Mouse (Mus musculus) midbrain, postnatal 0 days (tissue): ENCODE measurements around the gene Cipc. TPM values are rescaled to one million over a fixed set of nuclear protein-coding genes. Genes with fewer than 3 reads are reported as not detected.

Experiments
- ATAC-seq: fragments of 200-750 bp; cut with Nextera tagmentation; 2 replicates; pipeline ENCODE4 v1.8.0; 2017; ENCODE audit warnings: moderate number of reproducible peaks, mild to moderate bottlenecking, moderate TSS enrichment, moderate library complexity; ENCODE audit not compliant: low FRiP score
- DNase-seq: peaks from one replicate; pipeline ENCODE4 v3.0.0-alpha.2; 2015; ENCODE audit warnings: low spot score
- H3K27ac ChIP-seq: fragments of 300-500 bp; sonication (generic); 2 replicates; pipeline ENCODE4 v1.5.1; 2014; ENCODE audit warnings: low read depth, mild to moderate bottlenecking, low read length, mixed read lengths
- H3K27me3 ChIP-seq: fragments of 300-500 bp; sonication (generic); 2 replicates; pipeline ENCODE4 v1.6.1; 2014; ENCODE audit warnings: low read length, control low read depth, mixed read lengths; ENCODE audit not compliant: insufficient read depth
- H3K36me3 ChIP-seq: fragments of 300-500 bp; sonication (generic); 2 replicates; pipeline ENCODE4 v1.6.1; 2014; ENCODE audit warnings: low read length, control low read depth, mixed read lengths; ENCODE audit not compliant: insufficient read depth
- H3K4me1 ChIP-seq: fragments of 300-500 bp; sonication (generic); 2 replicates; pipeline ENCODE4 v1.6.1; 2014; ENCODE audit warnings: mild to moderate bottlenecking, control low read depth, antibody characterized with exemption, low read length, mixed read lengths; ENCODE audit not compliant: insufficient read depth
- H3K4me2 ChIP-seq: fragments of 300-500 bp; sonication (generic); 2 replicates; pipeline ENCODE4 v1.6.1; 2014; ENCODE audit warnings: low read depth, mild to moderate bottlenecking, low read length, mixed read lengths; ENCODE audit not compliant: poor library complexity, severe bottlenecking
- H3K4me3 ChIP-seq: fragments of 300-500 bp; sonication (generic); 2 replicates; pipeline ENCODE4 v1.5.1; 2014; ENCODE audit warnings: low read depth, mild to moderate bottlenecking, low read length, moderate library complexity
- H3K9ac ChIP-seq: fragments of 300-500 bp; sonication (generic); replicated peaks from 2 replicates; pipeline ENCODE4 v1.6.1; 2014; ENCODE audit warnings: mild to moderate bottlenecking, low read length, moderate library complexity, mixed read lengths; ENCODE audit not compliant: poor library complexity, severe bottlenecking
- H3K9me3 ChIP-seq: fragments of 300-500 bp; sonication (generic); 2 replicates; pipeline ENCODE4 v1.6.1; 2016; ENCODE audit warnings: low read length, control low read depth
- CTCF ChIP-seq: IDR thresholded peaks from 2 replicates; pipeline ENCODE4 v1.5.1; 2016; ENCODE audit warnings: antibody characterized with exemption, mild to moderate bottlenecking
- WGBS: fragments of 180-500 bp; shearing (Covaris S2); extraction: QIAGEN DNeasy Blood & Tissue Kit; methylation state at CpG from one replicate; pipeline ENCODE4 v1.1.7; 2014; 5-methylcytosine and 5-hydroxymethylcytosine counted together
- polyA plus RNA-seq: library from polyadenylated mRNA; unstranded; fragments of >200 nt; fragmentation: Nextera tagmentation; extraction: Ambion mirVana; gene quantifications from 2 replicates; pipeline ENCODE4 v1.2.1, GENCODE M21; 2015
- total RNA-seq: library from RNA; depleted of rRNA; stranded (reverse); fragments of >200 nt; gene quantifications from 2 replicates; pipeline ENCODE4 v1.2.3, GENCODE M21; 2014

Gene Cipc
- total and polyA plus RNA-seq, 2 experiments from 2014 or later, result 34.6 to 77.5 TPM

DNA sequence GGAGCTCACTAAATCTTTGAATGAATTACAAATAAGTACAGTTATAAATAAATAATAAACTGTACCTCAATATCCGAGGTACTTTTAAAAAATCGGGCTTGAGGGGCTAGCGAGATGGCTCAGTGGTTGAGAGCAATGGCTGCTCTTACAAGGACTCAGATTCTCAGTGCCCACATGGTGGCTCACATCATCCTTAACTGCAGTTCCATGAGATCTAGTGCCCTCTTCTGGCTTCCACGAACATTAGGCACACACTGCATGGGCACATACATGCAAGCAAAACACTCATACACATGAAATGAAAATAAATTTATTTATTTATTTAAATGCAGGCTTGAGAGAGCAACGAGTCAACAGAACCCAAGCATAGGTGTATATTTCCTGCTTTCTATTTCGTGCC is 49.1 kb downstream of the Cipc start:
- DNase-seq, result no peak

DNA sequence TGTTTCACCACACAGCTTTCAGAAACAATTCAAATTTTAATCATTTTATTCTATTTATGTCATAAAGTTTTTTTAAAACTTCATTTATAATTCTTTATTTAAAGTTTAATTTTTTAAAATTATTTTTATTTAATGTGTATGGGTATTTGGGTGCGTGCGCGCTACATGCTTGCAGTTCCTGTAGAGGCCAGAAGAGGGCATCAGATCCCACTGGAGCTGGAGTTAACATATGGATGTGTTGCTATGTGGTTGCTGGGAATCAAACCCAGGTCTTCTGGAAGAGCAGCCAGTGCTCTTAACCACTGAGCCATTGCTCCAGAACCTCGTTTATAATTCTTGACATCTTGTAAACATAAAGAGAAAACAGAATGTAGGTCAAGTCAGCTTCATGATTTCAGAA is 51.9 kb downstream of the Cipc start:
- TF ChIP-seq CTCF, result peak; percentile 55
- Histone ChIP-seq H3K36me3 (no peaks in the 10 kb centered on the region), H3K4me3 (no peak overlapping the region), H3K27ac (no peak overlapping the region), H3K27me3 (no peaks in the 10 kb centered on the region), H3K9ac (no peak overlapping the region), H3K4me1 (peaks cover 5% of the 10 kb centered on the region; the same call in 1 of the 2 replicates), H3K4me2 (no peak overlapping the region), H3K9me3 (no peaks in the 10 kb centered on the region)
- ATAC-seq (no peak), DNase-seq (no peak)
- WGBS, result 94% methylated on average over 4 of the region's 4 CpGs

More for the DNA sequence above, 49.1 kb downstream of the Cipc start:
- 80% methylated on average over 6 of the region's 6 CpGs for WGBS
- no peak overlapping the region for H3K4me2 ChIP-seq
- no peaks in the 10 kb centered on the region for H3K9me3 ChIP-seq
- no peak overlapping the region for H3K27ac ChIP-seq
- H3K4me3 ChIP-seq, result no peak overlapping the region
- H3K9ac ChIP-seq, result no peak overlapping the region
- H3K4me1 ChIP-seq, result peaks cover 17% of the 10 kb centered on the region
- no peaks in the 10 kb centered on the region for H3K36me3 ChIP-seq
- no peak for ATAC-seq
- no peaks in the 10 kb centered on the region for H3K27me3 ChIP-seq
- TF ChIP-seq CTCF, result peak; percentile 38; the same call in 1 of the 2 replicates

DNA sequence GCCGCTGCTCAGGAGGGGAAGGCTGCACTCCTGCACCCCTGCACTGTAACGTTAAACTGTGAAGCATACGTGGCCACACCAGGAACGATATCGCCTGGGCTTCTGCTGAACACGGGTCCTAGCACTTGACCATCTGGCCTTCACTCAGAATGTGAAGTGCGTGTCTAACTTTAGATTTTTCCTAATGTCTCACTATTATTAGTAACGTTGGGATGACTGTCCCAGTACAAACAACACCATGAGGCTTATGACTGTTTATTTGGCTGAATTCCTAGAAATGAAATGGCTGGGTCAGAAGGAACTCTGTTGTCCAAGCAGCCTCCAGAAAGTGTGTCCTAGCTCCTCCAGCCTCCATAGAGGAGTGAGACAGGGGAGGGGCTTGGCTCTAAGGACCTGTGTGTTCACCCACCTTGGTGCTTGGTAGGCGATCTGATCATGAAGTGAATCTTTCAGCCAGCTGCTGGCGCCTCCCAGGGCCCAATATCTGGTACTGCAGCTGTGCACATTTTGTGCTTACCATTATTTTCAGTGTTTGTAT is 52.5 kb downstream of the Cipc start:
- TF ChIP-seq CTCF, result peak; percentile 42
- Histone ChIP-seq H3K27me3 (no peaks in the 10 kb centered on the region), H3K4me3 (no peak overlapping the region), H3K9ac (no peak overlapping the region), H3K4me2 (no peak overlapping the region), H3K36me3 (no peaks in the 10 kb centered on the region), H3K27ac (no peak overlapping the region), H3K9me3 (no peaks in the 10 kb centered on the region), H3K4me1 (peaks cover 5% of the 10 kb centered on the region; the same call in 1 of the 2 replicates)
- 74% methylated on average over 10 of the region's 10 CpGs for WGBS
- DNase-seq (no peak), ATAC-seq (no peak)

DNA sequence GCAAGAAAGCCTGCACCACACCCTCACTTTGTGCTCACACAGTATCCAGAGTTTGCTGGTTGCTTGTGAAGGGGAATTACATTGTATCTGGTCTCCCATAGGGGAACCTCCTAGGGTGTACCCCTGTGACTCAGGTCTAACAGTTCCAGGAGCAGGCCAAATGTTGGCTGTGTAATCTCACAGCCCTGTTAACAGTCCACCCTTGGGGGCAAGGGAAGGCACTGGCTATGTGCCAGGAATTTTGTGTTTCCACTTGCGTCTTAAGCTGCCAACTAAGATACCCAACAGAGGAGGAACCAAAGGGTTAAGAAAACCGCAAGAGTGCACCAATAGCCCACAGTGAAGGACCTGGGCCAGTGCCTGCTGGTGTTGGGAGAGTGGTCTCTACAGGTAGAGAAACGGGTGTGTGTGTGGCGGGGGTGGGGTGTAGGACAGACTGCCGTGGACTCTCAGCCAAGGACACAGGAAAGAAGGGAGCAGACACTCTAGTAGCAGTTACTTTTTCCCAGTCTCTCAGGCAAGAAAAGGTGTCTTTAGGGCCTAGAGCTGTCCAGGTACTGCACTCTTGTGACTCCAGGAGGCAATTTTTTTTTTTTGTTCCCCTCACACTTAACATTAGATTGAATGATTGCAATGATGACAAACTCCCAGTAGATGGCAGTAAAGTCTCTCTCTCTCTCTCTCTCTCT is 53.5 kb downstream of the Cipc start:
- Histone ChIP-seq H3K27ac (no peak overlapping the region), H3K27me3 (no peaks in the 10 kb centered on the region), H3K4me2 (no peak overlapping the region), H3K36me3 (no peaks in the 10 kb centered on the region), H3K4me3 (no peak overlapping the region), H3K9ac (no peak overlapping the region), H3K4me1 (peaks cover 8% of the 10 kb centered on the region; the same call in 1 of the 2 replicates), H3K9me3 (no peaks in the 10 kb centered on the region)
- ATAC-seq (peak; percentile 21; the same call in 1 of the 2 replicates), DNase-seq (peak; percentile 89)
- peak; percentile 78 for TF ChIP-seq CTCF
- 50% methylated on average over 5 of the region's 5 CpGs for WGBS

DNA sequence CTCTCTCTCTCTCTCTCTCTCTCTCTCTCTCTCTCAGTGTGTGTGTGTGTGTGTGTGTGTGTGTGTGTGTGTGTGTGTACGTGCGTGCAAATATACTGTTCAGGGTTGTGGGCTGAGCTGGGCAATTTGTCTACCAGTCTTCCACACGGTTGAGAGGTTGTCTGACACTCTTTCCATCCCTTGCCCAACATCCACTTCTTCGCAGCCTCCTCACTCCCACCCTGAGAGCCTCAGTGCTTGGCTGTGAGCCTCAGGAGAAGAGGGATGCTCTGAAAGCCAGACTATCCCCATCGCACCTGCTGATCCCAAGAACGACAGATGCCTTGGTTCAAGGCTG is 54.0 kb downstream of the Cipc start:
- Histone ChIP-seq H3K27ac (no peak overlapping the region), H3K9me3 (no peaks in the 10 kb centered on the region), H3K9ac (no peak overlapping the region), H3K4me3 (no peak overlapping the region), H3K36me3 (no peaks in the 10 kb centered on the region), H3K27me3 (no peaks in the 10 kb centered on the region), H3K4me1 (peaks cover 8% of the 10 kb centered on the region; the same call in 1 of the 2 replicates), H3K4me2 (no peak overlapping the region)
- DNase-seq (no peak), ATAC-seq (peak; percentile 32; the same call in 1 of the 2 replicates)
- no peak; the same call in 1 of the 2 replicates for TF ChIP-seq CTCF
- 31% methylated on average over 6 of the region's 6 CpGs for WGBS

DNA sequence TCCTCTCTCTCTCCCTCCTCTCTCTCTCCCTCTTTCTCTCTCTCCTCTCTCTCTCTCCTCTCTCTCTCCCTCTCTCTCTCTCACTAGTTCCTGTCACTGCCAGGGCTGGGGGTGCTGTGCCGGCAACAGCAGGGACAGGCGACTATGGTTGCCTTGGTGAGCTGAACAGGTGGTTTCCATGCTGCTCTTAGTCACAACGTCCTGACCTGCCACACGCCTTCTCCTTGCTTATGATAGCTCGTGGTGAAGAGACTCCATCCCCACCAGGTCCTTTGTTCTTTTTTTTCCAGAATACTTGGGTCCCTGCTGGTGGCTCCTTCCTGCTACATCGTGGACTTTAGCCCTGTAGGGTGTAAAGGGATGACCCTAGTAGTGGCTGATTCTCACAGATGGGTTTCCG is 55.4 kb downstream of the Cipc start:
- Histone ChIP-seq H3K9ac (no peak overlapping the region), H3K4me3 (no peak overlapping the region), H3K4me1 (peaks cover 8% of the 10 kb centered on the region; the same call in 1 of the 2 replicates), H3K9me3 (no peaks in the 10 kb centered on the region), H3K27me3 (no peaks in the 10 kb centered on the region), H3K36me3 (no peaks in the 10 kb centered on the region), H3K27ac (no peak overlapping the region), H3K4me2 (no peak overlapping the region)
- no peak for TF ChIP-seq CTCF
- WGBS, result 56% methylated on average over 7 of the region's 7 CpGs
- no peak for DNase-seq
- no peak for ATAC-seq
